Mouse (Mus musculus) gastrocnemius, adult 18-20 months (tissue): Measurements from ENCODE around the gene Bap1. TPM values are rescaled to one million over a fixed set of nuclear protein-coding genes. Genes with fewer than 3 reads are reported as not detected.

Source experiments
- DNase-seq: peaks from one replicate; pipeline ENCODE4 v3.0.0; 2021; ENCODE audit warnings: low spot score
- long read RNA-seq, 2 experiments: library from polyadenylated mRNA; stranded (forward); transcript quantifications; one replicate each; pipeline ENCODE4 v2.0.0; 2021
- total RNA-seq, 2 experiments: library from RNA; stranded (reverse); gene quantifications; 2 replicates each; pipeline ENCODE4 v1.2.3; 2021

Gene Bap1
- 10 to 100 TPM; 40.7 to 46.8 TPM for total RNA-seq
- long read RNA-seq, experiment 1, transcript Bap1-201 (17 exons, 3,460 nt), result major isoform, 114 of 144 reads
- long read RNA-seq, experiment 1, partial matches to known transcripts, result 5 of 144 reads
- long read RNA-seq, experiment 1, other reads (novel, unspliced or antisense), result 25 of 144 reads
- long read RNA-seq, experiment 2, transcript Bap1-201 (17 exons, 3,460 nt), result major isoform, 88 of 107 reads
- long read RNA-seq, experiment 2, partial matches to known transcripts, result 7 of 107 reads
- long read RNA-seq, experiment 2, other reads (novel, unspliced or antisense), result 12 of 107 reads

DNA sequence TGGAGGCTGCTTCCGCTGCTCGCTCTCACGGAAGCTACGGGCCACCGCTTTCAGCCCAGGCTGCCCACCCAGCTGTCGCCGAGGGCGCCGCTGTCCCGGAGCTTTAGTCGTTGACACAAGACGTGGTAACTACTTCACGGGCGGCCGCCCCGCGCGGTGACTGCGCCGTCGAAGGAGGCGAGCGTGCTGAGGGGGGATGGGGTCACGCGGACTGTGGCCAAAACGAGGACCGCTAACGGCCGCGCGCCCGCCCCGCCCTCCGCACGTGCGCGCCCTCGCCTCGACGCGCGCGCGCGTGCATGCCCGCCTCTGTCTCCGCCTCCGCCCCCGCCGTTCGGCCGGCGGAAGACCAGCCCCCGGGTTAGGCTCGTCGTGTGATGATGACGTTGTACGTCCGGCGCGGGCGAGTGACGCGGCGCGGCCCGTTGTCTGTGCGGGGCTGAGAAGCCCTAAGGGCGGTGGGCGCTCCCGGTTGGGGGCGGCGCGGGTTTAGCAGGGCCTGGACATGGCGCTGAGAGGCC is at the start of gene Bap1, which contains the start of gene Phf7:
TSS of gene Bap1 (plus strand) at position 367 of the 521 bp plus-strand sequence.
TSS of gene Phf7 (minus strand) at position 234 of the 521 bp plus-strand sequence.
- peak; percentile 95 for DNase-seq

DNA sequence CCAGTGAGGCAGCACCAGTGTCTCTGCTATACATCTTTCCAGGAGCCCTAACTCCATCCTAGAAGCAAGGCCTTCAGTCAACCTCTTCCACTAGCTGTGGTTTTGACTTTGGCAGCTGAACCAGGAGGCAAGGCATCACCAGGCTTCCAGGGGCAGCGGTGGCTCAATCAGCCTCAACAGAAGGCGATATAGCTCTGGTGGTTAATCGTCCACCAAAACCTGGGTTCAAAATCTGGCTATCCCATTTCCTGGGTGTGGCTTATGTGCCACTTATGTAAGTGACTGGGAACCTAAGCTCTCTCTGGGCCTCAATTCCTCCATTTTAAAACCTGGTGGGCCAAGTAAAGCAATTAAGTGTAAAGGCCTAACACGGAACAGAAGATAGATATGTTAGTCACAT is 46.4 kb upstream of the Bap1 start:
- DNase-seq, result no peak

DNA sequence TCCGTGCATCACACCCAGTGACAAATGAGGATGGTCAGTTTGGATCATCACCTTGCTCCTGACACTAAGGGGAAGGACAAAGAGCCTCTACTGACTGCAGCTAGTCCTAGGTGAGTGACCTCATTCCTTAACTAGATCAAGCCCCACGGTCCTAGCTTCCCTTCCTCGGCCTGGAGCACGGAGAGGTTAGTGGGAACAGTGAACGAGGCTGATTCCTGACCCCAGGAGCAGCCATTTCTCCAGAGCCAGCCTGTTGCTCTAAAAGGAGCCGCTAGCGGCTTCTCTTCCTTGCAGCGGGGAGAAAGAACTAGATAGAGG is 46.0 kb upstream of the Bap1 start:
- no peak for DNase-seq

DNA sequence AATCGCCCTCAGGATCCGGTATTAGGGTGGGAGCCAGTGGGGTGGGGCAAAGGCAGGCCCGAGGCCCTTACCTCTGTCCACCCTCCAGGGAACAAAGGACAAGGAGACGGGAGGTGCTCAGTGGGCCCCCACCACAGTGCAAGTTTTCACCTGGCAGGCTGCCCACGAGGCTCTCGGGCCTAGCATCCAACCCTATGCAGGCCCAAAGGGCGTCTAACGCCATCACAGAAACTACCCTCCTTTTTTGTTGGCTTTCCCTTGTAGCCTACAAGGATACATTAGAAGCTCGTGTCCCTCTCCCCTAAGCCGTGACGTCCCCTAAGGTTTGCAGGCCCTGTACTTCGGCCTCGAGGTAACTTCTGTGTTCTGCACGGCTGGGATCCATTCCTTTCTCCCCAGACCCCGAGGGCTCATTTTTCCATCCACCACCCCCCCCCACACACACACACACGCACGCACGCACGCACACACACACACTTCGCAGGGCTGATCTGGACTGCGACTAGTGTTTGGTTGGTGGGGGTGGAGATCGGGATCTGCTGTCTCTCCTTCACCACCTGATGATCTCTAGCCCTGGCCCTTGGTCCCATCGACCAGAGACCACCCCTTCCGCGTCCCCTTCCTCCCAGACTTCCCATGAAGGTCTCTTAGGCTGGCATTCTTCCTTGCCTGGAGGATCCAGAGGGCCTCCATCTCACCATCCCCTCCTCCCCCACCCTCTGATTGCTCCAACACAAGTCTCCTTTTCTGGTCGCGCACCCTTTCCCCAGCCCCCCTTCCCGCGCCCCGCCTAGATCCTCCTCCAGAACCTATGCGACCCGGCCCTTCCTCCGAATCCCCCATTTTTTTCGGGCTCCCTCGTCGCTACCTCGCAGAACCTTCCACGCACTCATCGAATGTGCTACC is 45.4 kb upstream of the Bap1 start:
- DNase-seq, result peak; percentile 39

DNA sequence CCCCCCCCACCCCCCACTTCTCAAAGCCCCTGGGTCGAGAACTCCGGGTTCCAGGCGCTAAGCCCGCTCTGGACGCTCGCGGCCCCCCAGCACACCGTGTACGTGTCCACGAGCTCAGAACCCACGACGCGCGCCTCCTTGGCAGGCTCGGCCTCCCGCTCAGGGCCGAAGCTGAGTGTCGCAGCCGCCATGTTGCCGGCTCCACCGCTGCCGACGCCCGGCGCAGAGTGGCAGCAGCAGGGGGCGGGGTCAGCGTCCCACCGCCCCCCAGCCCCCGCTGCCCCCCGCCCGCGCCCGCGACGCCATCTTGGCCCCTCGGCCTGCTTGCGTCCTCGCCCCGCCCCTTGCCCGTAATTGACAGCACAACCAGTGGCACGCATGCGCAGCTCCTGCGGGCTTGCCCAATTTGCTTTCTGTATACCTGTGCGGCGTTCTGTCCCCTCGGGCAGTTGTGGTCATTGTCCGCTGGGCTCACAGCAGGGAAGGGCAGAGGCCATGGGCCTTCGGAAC is 44.7 kb upstream of the Bap1 start:
- peak; percentile 95 for DNase-seq

DNA sequence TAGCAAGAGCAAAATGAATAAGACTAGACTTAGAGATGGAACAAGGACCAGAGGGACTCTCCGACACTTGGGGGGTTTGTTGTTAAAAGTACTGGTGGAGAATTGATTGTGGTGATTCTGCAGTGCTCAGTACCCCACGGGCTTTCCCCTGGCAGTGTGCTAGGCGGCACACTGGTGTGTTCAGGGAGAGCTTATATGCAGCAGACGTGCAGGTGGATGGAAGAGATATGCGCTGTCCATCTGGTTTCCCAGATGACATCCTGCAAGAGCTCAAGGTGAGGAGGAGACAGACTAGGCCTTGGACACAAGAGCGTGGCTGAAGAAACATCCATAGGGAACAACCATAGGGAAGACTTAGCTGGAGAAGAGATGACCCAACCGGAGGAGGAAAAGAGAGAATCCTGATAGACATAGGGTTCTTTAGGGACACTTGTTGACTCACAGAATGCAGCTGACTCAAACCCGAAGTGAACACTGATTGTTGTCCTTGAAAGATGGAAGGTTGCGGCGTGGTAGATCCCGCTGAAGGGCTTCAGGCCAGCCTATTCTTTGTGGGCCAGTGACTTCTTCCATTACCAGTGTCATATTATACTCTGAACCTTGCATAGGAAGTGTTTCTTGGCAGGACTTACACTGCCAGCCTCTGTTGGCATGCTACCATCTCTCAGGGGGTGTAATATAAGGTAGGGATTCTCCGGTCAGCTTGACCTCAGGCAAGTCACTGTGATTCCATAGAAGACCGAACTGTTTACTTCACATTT is 44.0 kb upstream of the Bap1 start:
- no peak for DNase-seq

DNA sequence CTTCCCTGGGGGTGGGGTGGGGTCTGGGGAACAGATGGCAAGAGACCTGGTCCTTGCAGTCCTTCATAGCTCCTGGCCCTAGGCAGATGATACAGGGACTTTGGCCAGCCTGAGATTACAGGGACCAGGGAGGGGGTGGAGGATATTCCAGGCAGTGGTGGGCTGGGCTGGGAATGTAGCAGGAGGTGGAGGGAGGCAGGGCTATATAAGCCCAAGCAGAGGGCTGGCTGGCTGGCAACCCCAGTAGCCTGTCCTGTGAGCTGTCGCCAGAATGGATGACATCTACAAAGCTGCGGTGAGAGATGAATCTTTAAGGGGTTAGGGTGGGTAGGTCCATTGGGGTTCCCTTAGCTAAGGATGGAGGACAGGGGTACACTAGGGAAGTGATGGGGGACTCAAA is 43.2 kb upstream of the Bap1 start, which contains the start of gene Tnnc1:
TSS of gene Tnnc1 (plus strand) at position 229 of the 400 bp plus-strand sequence.
- DNase-seq, result no peak

DNA sequence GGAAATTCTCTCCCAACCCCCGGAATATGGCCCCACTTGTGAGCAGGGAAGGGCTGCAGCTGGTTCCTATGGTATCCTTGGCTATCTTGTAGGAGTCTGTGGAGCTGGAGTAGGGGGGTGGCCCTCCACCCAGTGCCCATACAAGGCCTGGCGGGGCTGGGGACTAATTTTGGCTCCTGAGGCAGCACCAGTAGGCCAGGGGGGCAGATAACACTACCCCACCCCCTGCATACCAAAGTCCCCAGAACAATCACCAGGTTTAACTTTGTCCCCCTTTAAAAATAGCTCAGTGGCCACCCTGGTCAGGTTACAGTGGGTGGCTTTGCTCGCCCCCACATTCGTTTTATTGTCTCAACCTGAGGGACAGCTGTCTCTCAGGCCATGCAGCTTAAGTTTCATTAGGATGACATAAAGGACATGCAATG is 42.1 kb upstream of the Bap1 start:
- no peak for DNase-seq

DNA sequence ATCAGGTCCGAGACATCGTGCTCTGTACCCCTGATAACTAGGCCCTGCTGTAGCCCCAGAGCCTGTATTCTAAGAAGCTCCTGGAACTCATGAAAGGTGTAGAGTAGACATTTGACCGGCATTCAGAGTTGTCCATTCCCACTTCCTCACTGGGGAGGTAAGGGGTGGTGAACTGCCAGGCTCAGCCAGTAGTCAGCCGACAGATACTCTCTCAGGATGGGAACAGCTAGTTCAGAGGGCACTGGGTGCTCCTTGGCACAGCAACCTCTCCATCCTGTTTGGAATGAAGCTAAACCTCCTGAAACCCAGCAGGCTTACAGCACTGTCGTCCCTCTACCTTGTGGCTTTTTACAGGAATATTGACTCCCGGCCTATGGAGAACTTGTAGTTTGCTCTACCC is 39.4 kb upstream of the Bap1 start:
- DNase-seq, result no peak

DNA sequence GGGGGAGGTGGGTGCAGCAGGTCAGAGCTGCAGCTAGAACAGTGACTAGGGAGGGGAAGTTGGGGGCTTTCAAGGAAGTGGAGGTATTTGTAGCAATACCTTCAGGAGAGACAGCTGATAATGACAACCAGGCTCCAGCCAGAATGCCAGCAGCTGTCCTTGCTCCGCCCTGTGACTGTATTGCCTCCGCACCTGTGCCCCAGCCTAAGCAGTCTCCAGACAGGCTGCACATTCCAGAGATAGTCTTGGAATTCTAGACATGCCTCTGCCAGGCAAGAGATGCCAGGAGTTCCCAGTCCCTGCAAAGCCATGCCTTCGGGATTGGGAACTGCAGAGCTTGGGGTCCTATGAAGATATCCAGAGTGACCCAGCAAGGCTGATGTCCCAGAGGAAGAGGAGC is 38.8 kb upstream of the Bap1 start:
- no peak for DNase-seq

DNA sequence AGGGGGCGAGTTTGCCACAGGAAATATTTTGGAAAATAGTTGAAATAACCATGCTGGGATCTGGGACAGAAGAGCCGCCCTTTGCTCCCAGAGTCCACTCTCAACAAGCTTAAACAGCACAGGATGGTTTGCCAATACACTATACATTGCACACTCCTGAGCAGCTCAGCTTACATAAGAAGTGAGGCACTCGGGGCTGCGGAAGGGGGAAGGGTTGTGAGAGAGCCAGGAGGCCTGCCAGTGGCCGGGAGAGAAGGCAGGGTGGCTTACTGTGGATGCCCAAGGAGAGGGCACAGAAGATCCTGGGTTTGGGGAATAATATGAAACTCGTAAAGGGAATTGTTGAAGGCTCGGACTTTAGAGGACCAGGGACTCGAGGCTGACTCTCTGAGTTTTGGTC is 37.4 kb upstream of the Bap1 start:
- DNase-seq, result no peak

DNA sequence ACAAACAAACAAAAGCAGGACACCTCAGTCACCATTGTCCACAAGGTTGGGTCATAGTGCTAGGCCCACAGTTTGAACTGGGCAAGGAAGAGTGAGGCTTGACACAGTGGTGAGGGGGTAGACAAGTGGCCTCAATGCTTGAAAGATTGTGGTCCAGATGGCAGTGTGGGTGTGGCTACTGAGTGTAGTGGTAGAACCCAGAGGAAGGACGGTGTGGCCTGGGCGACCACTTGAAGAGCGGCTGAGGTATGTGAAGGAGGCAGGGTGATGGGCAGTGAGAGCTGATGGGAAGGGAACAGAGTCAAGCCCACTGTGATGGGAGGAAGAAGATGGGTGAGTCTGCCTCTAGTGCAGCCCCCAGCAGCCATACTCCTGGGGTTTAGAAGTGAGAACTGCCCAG is 36.6 kb upstream of the Bap1 start:
- no peak for DNase-seq

DNA sequence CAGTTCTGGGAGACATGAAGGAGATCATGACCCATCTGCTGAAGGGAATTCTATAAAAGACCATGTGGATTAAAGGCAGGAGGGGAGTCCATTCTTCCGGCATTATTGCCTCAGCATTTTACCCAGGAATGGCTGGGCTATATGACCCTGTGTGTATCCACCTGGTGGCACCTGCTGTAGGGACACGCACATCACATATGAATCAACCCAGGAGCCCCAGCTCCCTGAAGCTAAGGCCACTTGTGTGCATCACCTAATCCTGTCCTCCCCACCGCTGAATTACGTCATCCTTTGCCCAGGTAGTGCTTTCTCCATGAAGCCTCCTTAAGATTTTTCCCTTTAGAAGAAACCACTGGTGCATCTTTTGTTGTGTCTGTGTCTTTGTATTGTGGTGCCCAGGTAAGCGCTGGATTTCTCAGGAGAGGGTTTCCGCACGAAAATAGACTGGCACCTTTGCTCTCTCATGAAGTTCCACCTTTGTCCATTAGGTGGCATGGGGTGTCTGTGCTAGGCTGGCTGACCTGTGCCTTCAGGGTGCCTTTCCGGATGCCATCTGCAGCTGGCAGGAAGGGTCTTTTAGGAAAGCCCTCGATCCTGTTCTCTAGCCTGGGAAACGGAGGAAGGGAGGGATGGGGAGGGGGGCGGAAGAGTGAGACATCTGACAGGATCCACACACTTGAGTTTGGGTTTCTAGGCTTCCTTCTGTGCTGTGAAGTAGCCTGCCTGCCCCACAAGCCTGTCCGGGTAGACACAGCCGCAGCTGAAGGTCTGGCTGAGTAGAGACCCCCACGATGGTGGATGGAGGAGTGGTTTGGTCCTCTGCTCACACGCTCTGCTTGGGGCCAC is 35.9 kb upstream of the Bap1 start:
- DNase-seq, result peak; percentile 65

DNA sequence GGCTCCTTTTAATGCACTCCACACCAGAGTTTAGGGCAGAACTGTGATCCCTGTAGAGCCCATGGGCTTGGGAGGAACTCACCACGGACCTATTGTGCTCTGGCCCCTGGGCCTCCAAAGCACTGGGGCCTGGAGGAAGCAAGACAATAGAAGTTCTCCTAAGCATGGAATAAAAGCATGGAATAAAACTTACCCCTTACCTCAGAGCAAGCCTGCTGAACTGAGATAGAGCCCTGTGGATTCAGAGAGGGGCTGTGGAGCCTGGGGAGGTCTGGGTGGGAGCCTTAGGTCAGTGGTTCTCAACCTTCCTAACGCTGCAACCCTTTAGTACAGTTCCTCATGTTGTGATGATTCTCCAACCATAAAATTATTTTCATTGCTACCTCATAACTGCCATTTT is 34.4 kb upstream of the Bap1 start, which contains the start of gene Nisch:
TSS of gene Nisch (minus strand) at position 101 of the 400 bp plus-strand sequence.
- no peak for DNase-seq

DNA sequence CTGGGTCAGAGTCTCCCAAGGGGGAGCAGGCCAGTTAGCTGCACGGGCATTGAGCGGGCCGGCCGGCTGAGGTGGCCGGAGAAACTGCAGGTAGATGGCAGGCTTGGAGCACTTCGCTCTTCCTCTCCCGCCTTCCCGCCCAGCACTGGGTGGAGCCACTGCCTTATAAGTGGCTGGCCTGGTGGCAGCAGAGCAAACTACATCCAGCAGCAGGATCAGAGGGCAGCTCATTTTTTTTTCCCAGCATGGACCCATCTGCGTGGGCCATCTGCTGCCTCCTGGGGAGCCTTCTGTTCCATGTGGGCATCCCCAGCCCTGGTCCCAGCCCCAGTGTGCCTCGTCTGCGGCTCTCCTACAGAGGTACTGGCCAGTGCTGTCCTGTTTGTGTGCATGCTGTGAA is 33.6 kb upstream of the Bap1 start, which contains the start of gene Sema3g:
TSS of gene Sema3g (plus strand) at position 195 of the 400 bp plus-strand sequence.
- no peak for DNase-seq

DNA sequence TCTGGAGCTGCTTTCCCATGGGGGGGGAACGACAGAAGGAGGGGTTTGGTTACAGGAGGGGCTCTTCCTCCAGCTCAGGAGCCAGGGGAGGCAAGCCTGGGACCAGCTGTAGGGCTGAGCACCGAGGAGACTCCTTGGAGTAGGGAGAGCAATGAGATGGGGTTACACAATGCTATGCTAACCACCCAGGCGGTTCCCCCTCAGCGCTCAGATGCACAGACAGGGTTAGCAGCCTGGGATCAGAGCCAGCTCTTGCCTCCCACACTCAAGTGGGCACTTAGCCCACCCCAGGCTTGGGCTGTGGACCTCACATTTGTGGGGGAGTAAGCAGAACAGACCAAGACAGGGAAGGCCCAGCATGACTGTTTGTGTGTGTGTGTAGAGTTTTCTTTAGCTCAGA is 24.3 kb upstream of the Bap1 start:
- DNase-seq, result no peak

DNA sequence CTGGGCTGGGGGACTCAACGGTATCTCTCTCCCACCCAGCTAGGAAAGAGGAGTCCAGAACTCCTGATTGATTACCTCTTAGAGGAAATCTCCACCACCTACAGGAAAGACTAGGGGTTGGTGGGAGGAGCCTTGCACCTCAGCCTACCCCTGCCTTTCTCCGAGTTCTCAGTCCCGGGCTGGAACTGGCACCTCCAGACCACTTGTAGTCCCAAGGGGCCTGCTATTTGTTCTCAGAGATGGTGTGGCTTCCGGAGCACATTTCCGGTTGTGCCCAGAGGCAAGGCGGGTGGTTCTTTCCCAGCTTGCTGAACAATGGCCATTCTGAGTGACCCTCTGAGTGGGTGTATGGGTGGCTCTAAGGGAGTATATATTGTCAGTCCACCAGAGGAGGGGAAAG is 23.0 kb upstream of the Bap1 start:
- no peak for DNase-seq

DNA sequence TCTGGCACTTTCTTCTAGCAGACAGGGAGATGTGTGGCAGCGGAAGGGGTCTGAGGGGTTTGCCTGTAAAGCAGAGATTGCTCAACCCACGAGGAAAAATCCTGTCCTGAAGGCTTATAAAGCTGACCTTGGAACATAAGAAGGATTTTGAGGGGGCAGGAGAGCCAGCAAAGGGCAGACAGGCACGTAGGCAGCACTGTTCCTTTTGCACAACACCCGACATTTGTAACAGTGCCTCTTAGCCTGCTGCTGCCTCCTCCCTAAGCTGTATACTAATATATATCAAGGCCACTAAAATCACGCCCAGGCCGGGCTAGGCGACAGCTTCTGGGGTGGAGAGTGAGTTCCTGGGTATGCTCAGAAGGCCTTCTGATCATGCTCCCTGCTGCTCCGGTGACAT is 20.8 kb upstream of the Bap1 start:
- DNase-seq, result no peak

DNA sequence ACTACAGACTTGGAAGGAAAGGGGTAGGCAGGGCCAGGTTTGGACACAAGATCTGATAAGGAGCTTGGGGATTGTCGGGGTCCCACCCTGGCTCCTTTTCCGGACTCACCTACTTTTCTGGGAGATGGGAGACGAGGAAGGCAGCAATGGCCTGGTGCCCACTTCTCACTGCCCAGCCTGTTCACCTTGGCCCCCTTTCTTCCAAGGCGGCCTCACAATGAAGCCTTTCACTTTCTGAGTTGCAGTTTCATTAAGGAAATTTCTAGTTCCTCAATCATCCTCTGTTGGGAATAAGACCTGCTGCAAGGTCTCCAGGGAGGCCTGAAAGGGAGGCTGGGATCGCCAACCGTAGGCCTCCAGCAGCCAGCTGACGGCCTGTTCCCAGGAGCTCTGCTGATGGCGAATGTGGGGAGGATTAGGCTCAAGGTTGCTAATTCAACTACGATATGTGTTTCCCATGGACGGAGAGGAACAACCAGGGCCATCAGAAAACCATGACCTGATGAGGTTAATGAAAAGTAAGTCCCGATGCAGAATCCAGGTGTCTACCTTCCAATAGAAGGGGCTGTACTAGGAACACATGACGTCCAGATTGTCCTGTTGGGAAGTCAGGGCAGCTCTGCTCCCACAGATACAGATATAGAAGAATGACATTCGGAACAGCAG is 18.7 kb upstream of the Bap1 start:
- no peak for DNase-seq
